ENCODE assay signal across 22 mouse cellular contexts in genomic region chr2:9958011-9958410, GRCm38 (mm10).
DNase-seq lines count a peak whose midpoint lies in the region; ATAC-seq and TF ChIP-seq lines count a peak whose summit lies in the region.
"Had no signal": no experiment of that assay in that cellular context is flagged by ENCODE, and none has a peak within 500 bp of the region (broad histone marks: within the 10 kb centered on the region; RNA-seq: fewer than 3 reads in every experiment).

No protein-coding gene starts in this region.

- WGBS in hindbrain, embryonic 12.5 days: 71% methylated on average over 6 of the region's 6 CpGs
- 77% methylated on average over 6 of the region's 6 CpGs for WGBS in hindbrain, postnatal 0 days
- 58% methylated on average over 6 of the region's 6 CpGs for WGBS in neural tube, embryonic 12.5 days
- WGBS in neural tube, embryonic 15.5 days: 52% methylated on average over 6 of the region's 6 CpGs

- no peak for TF ChIP-seq CTCF in hindbrain, postnatal 0 days (IDR thresholded peaks at IDR 0.05; ENCODE audit: low read depth)

- no peaks in the 10 kb centered on the region for H3K9me3 ChIP-seq in hindbrain, embryonic 12.5 days (replicated peaks)
- no peaks in the 10 kb centered on the region for H3K9me3 ChIP-seq in hindbrain, postnatal 0 days (ENCODE audit: low read length)
- H3K9me3 ChIP-seq in neural tube, embryonic 12.5 days: no peaks in the 10 kb centered on the region
- no peaks in the 10 kb centered on the region for H3K9me3 ChIP-seq in neural tube, embryonic 15.5 days (replicated peaks)
- H3K9me3 ChIP-seq: embryonic facial prominence, embryonic 15.5 days; forebrain, embryonic 15.5 days; heart, embryonic 10.5 days; heart, embryonic 15.5 days had no signal

- ATAC-seq in hindbrain, embryonic 12.5 days (ENCODE audit: low FRiP score): 0 out of 2 replicates have a peak, but pooled peaks have one; percentile 29
- ATAC-seq in hindbrain, postnatal 0 days: no peak
- ATAC-seq in neural tube, embryonic 12.5 days (ENCODE audit: low FRiP score, low read depth): peak; percentile 49
- peak; percentile 44; the same call in 1 of the 2 replicates for ATAC-seq in megakaryocyte progenitor cell, adult 5-6 weeks (replicated peaks; ENCODE audit: poor library complexity)
- 0 out of 2 replicates have a peak, but pooled peaks have one; percentile 18 for ATAC-seq in neural tube, embryonic 15.5 days (ENCODE audit: low FRiP score)
- ATAC-seq: forebrain, embryonic 15.5 days; inflammation-experienced regulatory T-cells, adult 6 months had no signal

- peaks cover 21% of the 10 kb centered on the region for H3K4me1 ChIP-seq in hindbrain, embryonic 12.5 days
- no peaks in the 10 kb centered on the region for H3K4me1 ChIP-seq in hindbrain, postnatal 0 days (ENCODE audit: insufficient read depth, low read length)
- H3K4me1 ChIP-seq in neural tube, embryonic 12.5 days: peaks cover 25% of the 10 kb centered on the region
- H3K4me1 ChIP-seq in neural tube, embryonic 15.5 days: peaks cover 16% of the 10 kb centered on the region
- H3K4me1 ChIP-seq: forebrain, embryonic 15.5 days had no signal

- no peak overlapping the region for H3K27ac ChIP-seq in hindbrain, embryonic 12.5 days
- H3K27ac ChIP-seq in hindbrain, postnatal 0 days: no peak overlapping the region
- no peak overlapping the region for H3K27ac ChIP-seq in neural tube, embryonic 12.5 days
- H3K27ac ChIP-seq in neural tube, embryonic 15.5 days (replicated peaks): no peak overlapping the region
- H3K27ac ChIP-seq: embryonic facial prominence, embryonic 15.5 days; forebrain, embryonic 15.5 days; heart, embryonic 10.5 days; heart, embryonic 15.5 days had no signal

- H3K36me3 ChIP-seq in hindbrain, embryonic 12.5 days: no peaks in the 10 kb centered on the region
- no peaks in the 10 kb centered on the region for H3K36me3 ChIP-seq in hindbrain, postnatal 0 days (ENCODE audit: insufficient read depth, low read length)
- H3K36me3 ChIP-seq in neural tube, embryonic 12.5 days: no peaks in the 10 kb centered on the region
- no peaks in the 10 kb centered on the region for H3K36me3 ChIP-seq in neural tube, embryonic 15.5 days
- H3K36me3 ChIP-seq: embryonic facial prominence, embryonic 15.5 days; forebrain, embryonic 15.5 days; heart, embryonic 10.5 days; heart, embryonic 15.5 days had no signal

- no peak overlapping the region for H3K4me3 ChIP-seq in hindbrain, embryonic 12.5 days
- no peak overlapping the region for H3K4me3 ChIP-seq in hindbrain, postnatal 0 days (ENCODE audit: low read length)
- no peak overlapping the region for H3K4me3 ChIP-seq in neural tube, embryonic 12.5 days
- no peak overlapping the region for H3K4me3 ChIP-seq in neural tube, embryonic 15.5 days (replicated peaks)
- H3K4me3 ChIP-seq: embryonic facial prominence, embryonic 15.5 days; erythroblast, embryonic 14.5 days; forebrain, embryonic 15.5 days; heart, embryonic 10.5 days; heart, embryonic 15.5 days had no signal

- no peak for DNase-seq in hindbrain, postnatal 0 days (ENCODE audit: low spot score)
- DNase-seq in neural tube, embryonic 10.5 days (ENCODE audit: extremely low spot score, low spot score): no peak
- no peak for DNase-seq in lung, postnatal 14 days
- no peak for DNase-seq in frontal cortex, postnatal 25 days (ENCODE audit: low spot score in 2 of 2)
- DNase-seq: adrenal gland, adult 8-10 months; adrenal gland, postnatal 36 days; cerebellum, adult 2 months; cerebellum, postnatal 10 days; gastrocnemius, postnatal 10 days; heart, adult 18-20 months; heart, postnatal 14 days had no signal

- no peak overlapping the region for H3K9ac ChIP-seq in hindbrain, embryonic 12.5 days
- H3K9ac ChIP-seq in hindbrain, postnatal 0 days (replicated peaks; ENCODE audit: low read length): no peak overlapping the region
- no peak overlapping the region for H3K9ac ChIP-seq in neural tube, embryonic 12.5 days
- no peak overlapping the region for H3K9ac ChIP-seq in neural tube, embryonic 15.5 days (replicated peaks)
- H3K9ac ChIP-seq: embryonic facial prominence, embryonic 15.5 days; forebrain, embryonic 15.5 days; heart, embryonic 15.5 days had no signal

- no peak overlapping the region for H3K4me2 ChIP-seq in hindbrain, embryonic 12.5 days (replicated peaks)
- H3K4me2 ChIP-seq in hindbrain, postnatal 0 days (ENCODE audit: low read depth, low read length): no peak overlapping the region
- H3K4me2 ChIP-seq in neural tube, embryonic 12.5 days (replicated peaks): no peak overlapping the region
- no peak overlapping the region for H3K4me2 ChIP-seq in neural tube, embryonic 15.5 days
- H3K4me2 ChIP-seq: embryonic facial prominence, embryonic 15.5 days; forebrain, embryonic 15.5 days; heart, embryonic 15.5 days had no signal

- H3K27me3 ChIP-seq in hindbrain, embryonic 12.5 days: no peaks in the 10 kb centered on the region
- no peaks in the 10 kb centered on the region for H3K27me3 ChIP-seq in hindbrain, postnatal 0 days (ENCODE audit: insufficient read depth, low read length)
- no peaks in the 10 kb centered on the region for H3K27me3 ChIP-seq in neural tube, embryonic 12.5 days (replicated peaks)
- no peaks in the 10 kb centered on the region for H3K27me3 ChIP-seq in neural tube, embryonic 15.5 days (replicated peaks)
- H3K27me3 ChIP-seq: CH12.LX; embryonic facial prominence, embryonic 15.5 days; forebrain, embryonic 15.5 days; heart, embryonic 15.5 days had no signal
